Mouse (Mus musculus) brain, adult 2 months (tissue): ENCODE results near the gene Rwdd2a.

Source experiments
- DNase-seq: peaks from one replicate; pipeline ENCODE4 v3.0.0; 2011; ENCODE audit warnings: low read depth, low spot score

The Rwdd2a gene

GRCm38 (mm10) chr9:86571540-86572135, at the start of gene Rwdd2a, which contains the start of gene Pgm3:
Gene Rwdd2a (plus strand): TSS chr9:86571991.
Gene Pgm3 (minus strand): TSS chr9:86571842.
- peak; percentile 97 for DNase-seq

- DNase-seq: no peak
Measured at GRCm38 (mm10) chr9:86522335-86522734, 49.5 kb upstream of the Rwdd2a start.

GRCm38 (mm10) chr9:86525600-86525999, 46.2 kb upstream of the Rwdd2a start:
- no peak for DNase-seq

- no peak for DNase-seq
Measured at GRCm38 (mm10) chr9:86534071-86534470, 37.7 kb upstream of the Rwdd2a start.

GRCm38 (mm10) chr9:86543451-86543850, 28.3 kb upstream of the Rwdd2a start:
- DNase-seq: peak; percentile 34

GRCm38 (mm10) chr9:86544559-86544958, 27.2 kb upstream of the Rwdd2a start:
- no peak for DNase-seq

- no peak for DNase-seq
Measured at GRCm38 (mm10) chr9:86549637-86550162, 22.1 kb upstream of the Rwdd2a start.

- no peak for DNase-seq
Measured at GRCm38 (mm10) chr9:86550717-86551116, 21.1 kb upstream of the Rwdd2a start.

- DNase-seq: peak; percentile 25
Measured at GRCm38 (mm10) chr9:86553886-86554285, 17.9 kb upstream of the Rwdd2a start.

GRCm38 (mm10) chr9:86554641-86555040, 17.1 kb upstream of the Rwdd2a start:
- DNase-seq: peak; percentile 46

- DNase-seq: no peak
Measured at GRCm38 (mm10) chr9:86560543-86560942, 11.2 kb upstream of the Rwdd2a start.

- no peak for DNase-seq
Measured at GRCm38 (mm10) chr9:86569314-86569910, 2.4 kb upstream of the Rwdd2a start.

GRCm38 (mm10) chr9:86570261-86570890, 1.4 kb upstream of the Rwdd2a start:
- DNase-seq: no peak

GRCm38 (mm10) chr9:86570946-86571345, 845 bp upstream of the Rwdd2a start:
- no peak for DNase-seq

- no peak for DNase-seq
Measured at GRCm38 (mm10) chr9:86572196-86572595, 405 bp downstream of the Rwdd2a start.

- peak; percentile 89 for DNase-seq
Measured at GRCm38 (mm10) chr9:86572636-86573291, 973 bp downstream of the Rwdd2a start.

GRCm38 (mm10) chr9:86573616-86574303, 2.0 kb downstream of the Rwdd2a start:
- no peak for DNase-seq

- no peak for DNase-seq
Measured at GRCm38 (mm10) chr9:86575178-86575577, 3.4 kb downstream of the Rwdd2a start.

GRCm38 (mm10) chr9:86579657-86580056, 7.9 kb downstream of the Rwdd2a start:
- no peak for DNase-seq

GRCm38 (mm10) chr9:86583740-86584139, 11.9 kb downstream of the Rwdd2a start:
- peak; percentile 82 for DNase-seq

GRCm38 (mm10) chr9:86587019-86587795, 15.4 kb downstream of the Rwdd2a start:
- no peak for DNase-seq
